Mouse (Mus musculus): ENCODE data around the gene Zfp91.
"Not testable (repeated sequence)": the region's sequence is repeated elsewhere in the genome, so short reads cannot be mapped to it uniquely, and the experiment has no call there.

GRCm38 (mm10) chr19:12721596-12721995 lies 74.3 kb downstream of the Zfp91 start:
- TF ChIP-seq CTCF (conservative IDR thresholded peaks at IDR 0.05; ENCODE audit: insufficient read depth, insufficient read length, low read depth, low read length); POLR2A (IDR thresholded peaks at IDR 0.05; ENCODE audit: low read depth, low read length): not testable (repeated sequence)

Data from kidney, adult 2 months (tissue).